Mouse (Mus musculus): ENCODE results near the gene Il16.

- TF ChIP-seq POLR2A (IDR thresholded peaks at IDR 0.05; ENCODE audit: extremely low read depth, insufficient read depth, low read length) (no peak), CTCF (IDR thresholded peaks at IDR 0.05; ENCODE audit: low read depth, low read length) (no peak)
These were observed 21.0 kb downstream of the Il16 start for GRCm38 (mm10) chr7:83724541-83724940.
